Mouse (Mus musculus): ENCODE measurements around the gene Tram2. TPM values are rescaled to one million over a fixed set of nuclear protein-coding genes. Genes with fewer than 3 reads are reported as not detected.

Gene Tram2
- polyA plus RNA-seq, 1 experiment from 2014 or later: 3.5 TPM

DNA sequence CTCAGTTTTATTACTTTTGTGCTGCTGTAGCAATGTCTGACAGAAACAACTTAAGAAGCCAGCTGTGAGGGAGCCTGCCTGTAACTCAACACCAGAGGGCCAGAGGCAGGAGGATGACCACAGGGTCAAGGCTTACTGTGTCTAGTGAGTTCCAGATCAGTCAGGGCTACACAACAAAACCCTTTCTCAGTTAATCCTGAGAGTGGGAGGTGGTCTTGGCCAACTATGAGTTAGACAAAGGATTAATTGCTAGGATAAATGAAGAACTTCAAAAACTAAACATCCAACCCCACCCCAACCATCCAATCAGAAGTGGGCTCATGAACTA is 45.3 kb downstream of the Tram2 start:
- no peak for ATAC-seq (ENCODE audit: low FRiP score, low read depth)
- H3K4me3 ChIP-seq: no peak overlapping the region
- H3K9me3 ChIP-seq: no peaks in the 10 kb centered on the region
- no peak overlapping the region for H3K9ac ChIP-seq
- H3K36me3 ChIP-seq: no peaks in the 10 kb centered on the region
- no peaks in the 10 kb centered on the region for H3K4me1 ChIP-seq
- no peak overlapping the region for H3K27ac ChIP-seq
- H3K4me2 ChIP-seq (replicated peaks): no peak overlapping the region
- no peaks in the 10 kb centered on the region for H3K27me3 ChIP-seq (replicated peaks)

GRCm38 (mm10) chr1:21033065-21033791 is 45.8 kb downstream of the Tram2 start:
- ATAC-seq (ENCODE audit: low FRiP score, low read depth): no peak
- no peaks in the 10 kb centered on the region for H3K9me3 ChIP-seq
- H3K9ac ChIP-seq: no peak overlapping the region
- H3K4me1 ChIP-seq: no peaks in the 10 kb centered on the region
- H3K4me3 ChIP-seq: no peak overlapping the region
- no peak overlapping the region for H3K4me2 ChIP-seq (replicated peaks)
- 87% methylated on average over 11 of the region's 11 CpGs for whole genome bisulfite sequencing
- H3K27ac ChIP-seq: no peak overlapping the region
- H3K36me3 ChIP-seq: no peaks in the 10 kb centered on the region
- no peaks in the 10 kb centered on the region for H3K27me3 ChIP-seq (replicated peaks)

DNA sequence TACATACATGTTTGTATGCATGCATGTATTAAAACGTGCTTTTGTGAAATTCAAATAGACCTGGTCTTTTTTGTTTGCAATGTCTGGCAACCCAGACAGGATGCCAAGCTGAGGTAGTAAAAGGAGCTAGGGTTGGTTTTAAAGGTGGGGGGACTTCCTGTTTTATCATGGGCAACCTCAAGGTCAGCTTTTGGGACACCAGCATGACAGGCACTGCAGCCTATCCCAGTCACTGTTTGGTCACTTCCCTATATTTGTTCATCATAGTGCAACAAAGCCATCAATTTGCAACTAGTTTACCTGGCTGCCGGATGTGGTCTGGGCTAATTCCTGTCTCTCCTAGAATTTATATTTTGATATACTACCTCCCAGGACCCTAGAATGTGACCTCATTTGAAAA is 47.4 kb downstream of the Tram2 start:
- Histone ChIP-seq H3K36me3 (no peaks in the 10 kb centered on the region), H3K4me2 (replicated peaks) (no peak overlapping the region), H3K4me1 (no peaks in the 10 kb centered on the region), H3K27ac (no peak overlapping the region), H3K27me3 (replicated peaks) (no peaks in the 10 kb centered on the region), H3K4me3 (no peak overlapping the region), H3K9me3 (no peaks in the 10 kb centered on the region), H3K9ac (no peak overlapping the region)
- 89% methylated on average over 2 of the region's 2 CpGs for WGBS
- ATAC-seq (ENCODE audit: low FRiP score, low read depth): no peak

DNA sequence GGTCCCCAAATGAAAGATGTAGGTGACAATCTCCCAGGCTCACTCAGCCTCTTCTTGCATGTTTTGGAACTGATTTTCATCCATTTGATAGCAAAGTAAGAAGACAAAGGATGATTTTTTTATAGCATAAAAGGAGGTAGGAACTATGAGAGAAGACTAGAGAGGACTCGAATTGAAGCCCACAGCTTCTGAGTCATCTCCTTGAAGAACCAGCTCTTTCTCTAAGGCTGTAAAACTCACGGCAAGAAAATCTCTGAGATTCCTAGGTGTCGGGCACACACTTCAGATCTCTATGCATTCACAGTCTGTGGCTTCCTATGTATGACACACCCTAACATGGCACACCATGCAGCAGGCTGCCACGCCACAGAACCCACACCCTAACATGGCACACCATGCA is 50.0 kb downstream of the Tram2 start:
- H3K4me1 ChIP-seq: no peaks in the 10 kb centered on the region
- H3K27ac ChIP-seq: no peak overlapping the region
- H3K36me3 ChIP-seq: no peaks in the 10 kb centered on the region
- H3K4me2 ChIP-seq (replicated peaks): no peak overlapping the region
- ATAC-seq (ENCODE audit: low FRiP score, low read depth): no peak
- no peak overlapping the region for H3K4me3 ChIP-seq
- no peaks in the 10 kb centered on the region for H3K27me3 ChIP-seq (replicated peaks)
- no peak overlapping the region for H3K9ac ChIP-seq
- H3K9me3 ChIP-seq: no peaks in the 10 kb centered on the region
- 93% methylated on average over 4 of the region's 4 CpGs for WGBS

GRCm38 (mm10) chr1:21026534-21026933 is 52.5 kb downstream of the Tram2 start:
- 91% methylated on average over 7 of the region's 7 CpGs for WGBS
- no peaks in the 10 kb centered on the region for H3K9me3 ChIP-seq
- no peaks in the 10 kb centered on the region for H3K27me3 ChIP-seq (replicated peaks)
- no peak overlapping the region for H3K4me2 ChIP-seq (replicated peaks)
- no peak overlapping the region for H3K9ac ChIP-seq
- no peaks in the 10 kb centered on the region for H3K36me3 ChIP-seq
- no peak overlapping the region for H3K27ac ChIP-seq
- no peaks in the 10 kb centered on the region for H3K4me1 ChIP-seq
- H3K4me3 ChIP-seq: no peak overlapping the region
- no peak for ATAC-seq (ENCODE audit: low FRiP score, low read depth)

GRCm38 (mm10) chr1:21025203-21025602 is 53.8 kb downstream of the Tram2 start:
- Histone ChIP-seq H3K4me3 (no peak overlapping the region), H3K9ac (no peak overlapping the region), H3K4me1 (no peaks in the 10 kb centered on the region), H3K27ac (no peak overlapping the region), H3K27me3 (replicated peaks) (no peaks in the 10 kb centered on the region), H3K36me3 (no peaks in the 10 kb centered on the region), H3K9me3 (no peaks in the 10 kb centered on the region), H3K4me2 (replicated peaks) (no peak overlapping the region)
- WGBS: 88% methylated on average over 5 of the region's 5 CpGs
- ATAC-seq (ENCODE audit: low FRiP score, low read depth): no peak

DNA sequence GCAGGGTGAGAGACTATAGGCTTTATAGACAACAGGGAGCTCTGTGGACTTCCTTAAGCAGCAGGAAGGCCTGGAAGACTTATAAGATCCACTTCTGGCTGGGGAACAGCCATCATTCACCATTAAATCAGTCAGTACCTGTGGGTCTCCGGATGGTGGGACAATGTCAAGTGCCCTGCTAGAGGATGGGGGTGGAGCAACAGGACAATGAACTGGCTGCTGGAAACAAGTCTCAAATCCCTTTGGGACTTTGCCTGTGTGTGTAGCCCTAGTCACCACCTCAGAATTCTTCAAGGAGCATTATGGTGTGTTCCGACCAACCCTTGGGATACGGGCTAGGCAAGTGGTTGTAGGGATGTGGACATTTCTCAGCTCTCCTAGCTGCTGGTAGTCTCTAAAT is 55.9 kb downstream of the Tram2 start:
- H3K4me3 ChIP-seq: no peak overlapping the region
- H3K27me3 ChIP-seq (replicated peaks): no peaks in the 10 kb centered on the region
- no peak overlapping the region for H3K4me2 ChIP-seq (replicated peaks)
- no peaks in the 10 kb centered on the region for H3K4me1 ChIP-seq
- no peaks in the 10 kb centered on the region for H3K36me3 ChIP-seq
- no peak overlapping the region for H3K9ac ChIP-seq
- ATAC-seq (ENCODE audit: low FRiP score, low read depth): no peak
- no peak overlapping the region for H3K27ac ChIP-seq
- no peaks in the 10 kb centered on the region for H3K9me3 ChIP-seq
- 82% methylated on average over 3 of the region's 3 CpGs for WGBS

GRCm38 (mm10) chr1:21014463-21014862 is 64.6 kb downstream of the Tram2 start:
- ATAC-seq (ENCODE audit: low FRiP score, low read depth): no peak
- Histone ChIP-seq H3K4me3 (no peak overlapping the region), H3K27me3 (replicated peaks) (no peaks in the 10 kb centered on the region), H3K27ac (no peak overlapping the region), H3K9me3 (no peaks in the 10 kb centered on the region), H3K9ac (no peak overlapping the region), H3K4me1 (no peaks in the 10 kb centered on the region), H3K36me3 (0 out of 2 replicates have a peak, but pooled peaks cover 4% of the 10 kb centered on the region), H3K4me2 (replicated peaks) (no peak overlapping the region)
- 69% methylated on average over 8 of the region's 8 CpGs for WGBS

DNA sequence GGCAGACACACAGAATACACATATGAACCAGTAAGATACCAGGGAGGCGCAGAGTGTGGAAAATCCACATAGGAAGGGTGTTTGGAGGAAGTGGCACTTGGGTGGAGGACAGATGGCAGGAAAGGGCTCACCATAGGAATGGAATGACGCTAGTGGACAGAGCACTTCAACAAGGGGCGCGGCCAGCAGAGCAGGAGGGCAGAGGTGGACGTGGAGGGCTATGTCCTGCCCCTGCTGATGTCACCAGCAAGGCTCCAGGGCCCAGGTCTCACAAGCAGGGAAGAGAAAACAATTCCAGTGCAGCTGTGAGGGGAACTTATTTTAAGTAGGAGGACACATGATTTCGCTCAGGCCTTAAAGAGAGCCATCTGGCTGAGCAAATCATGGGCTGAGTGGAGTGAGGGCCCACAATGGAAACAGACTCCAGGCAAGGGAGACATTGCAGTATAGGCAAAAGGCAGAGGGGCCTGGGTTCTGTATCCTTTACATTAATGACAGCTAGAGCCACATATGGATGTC is 68.7 kb downstream of the Tram2 start:
- 0 out of 2 replicates have a peak, but pooled peaks cover 4% of the 10 kb centered on the region for H3K36me3 ChIP-seq
- WGBS: 77% methylated on average over 6 of the region's 6 CpGs
- no peaks in the 10 kb centered on the region for H3K27me3 ChIP-seq (replicated peaks)
- no peaks in the 10 kb centered on the region for H3K9me3 ChIP-seq
- no peak overlapping the region for H3K4me2 ChIP-seq (replicated peaks)
- H3K4me3 ChIP-seq: no peak overlapping the region
- no peak overlapping the region for H3K27ac ChIP-seq
- no peak for ATAC-seq (ENCODE audit: low FRiP score, low read depth)
- no peak overlapping the region for H3K9ac ChIP-seq
- no peaks in the 10 kb centered on the region for H3K4me1 ChIP-seq

- 0 out of 2 replicates have a peak, but pooled peaks cover 4% of the 10 kb centered on the region for H3K36me3 ChIP-seq
- no peak for ATAC-seq (ENCODE audit: low FRiP score, low read depth)
- H3K4me2 ChIP-seq (replicated peaks): no peak overlapping the region
- WGBS: 73% methylated on average over 4 of the region's 4 CpGs
- no peak overlapping the region for H3K27ac ChIP-seq
- no peaks in the 10 kb centered on the region for H3K27me3 ChIP-seq (replicated peaks)
- H3K9me3 ChIP-seq: no peaks in the 10 kb centered on the region
- no peak overlapping the region for H3K9ac ChIP-seq
- H3K4me3 ChIP-seq: no peak overlapping the region
- H3K4me1 ChIP-seq: no peaks in the 10 kb centered on the region
Measured at GRCm38 (mm10) chr1:21008891-21009290, 70.1 kb downstream of the Tram2 start.

DNA sequence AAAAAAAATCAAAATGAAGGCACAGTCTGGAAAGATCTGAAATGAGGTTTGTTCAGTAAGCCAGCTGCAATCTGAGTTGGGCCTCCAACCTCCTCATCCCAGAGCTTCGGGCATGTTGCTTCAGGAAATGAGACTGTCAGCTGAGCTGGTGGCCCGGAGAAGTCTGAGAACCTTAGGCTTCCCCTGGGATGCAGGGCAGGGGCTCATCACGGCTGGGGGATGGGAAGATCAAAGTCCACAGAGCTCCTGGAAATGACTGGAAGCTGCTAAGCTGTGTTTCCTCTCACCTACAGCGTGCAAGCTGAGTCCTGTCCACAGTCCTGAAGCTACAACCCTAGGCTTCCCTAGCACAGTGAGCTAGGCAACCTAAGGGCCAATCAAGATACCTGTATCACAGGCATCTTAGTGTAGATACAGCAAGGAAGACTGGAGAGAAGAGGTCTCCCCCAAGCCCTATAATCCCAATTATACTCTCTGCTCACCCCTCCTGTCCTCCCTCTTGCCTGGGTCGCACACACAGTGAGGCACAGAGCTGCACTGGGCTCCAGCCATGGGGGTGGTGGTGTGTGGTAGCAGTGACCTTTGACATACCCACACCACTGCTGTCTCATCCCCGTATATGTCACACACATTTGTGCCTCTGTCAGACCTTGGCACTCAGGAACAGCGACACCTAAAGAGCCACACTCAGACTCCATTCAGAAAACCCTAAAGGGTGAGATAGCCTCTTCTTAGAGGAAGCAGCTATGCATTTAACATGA is 70.9 kb downstream of the Tram2 start:
- no peak overlapping the region for H3K27ac ChIP-seq
- H3K4me2 ChIP-seq (replicated peaks): no peak overlapping the region
- H3K9ac ChIP-seq: no peak overlapping the region
- WGBS: 81% methylated on average over 7 of the region's 7 CpGs
- H3K36me3 ChIP-seq: 0 out of 2 replicates have a peak, but pooled peaks cover 9% of the 10 kb centered on the region
- no peak for ATAC-seq (ENCODE audit: low FRiP score, low read depth)
- no peak overlapping the region for H3K4me3 ChIP-seq
- no peaks in the 10 kb centered on the region for H3K9me3 ChIP-seq
- no peaks in the 10 kb centered on the region for H3K4me1 ChIP-seq
- H3K27me3 ChIP-seq (replicated peaks): no peaks in the 10 kb centered on the region

- H3K9ac ChIP-seq: no peak overlapping the region
- no peak overlapping the region for H3K27ac ChIP-seq
- H3K4me3 ChIP-seq: no peak overlapping the region
- no peaks in the 10 kb centered on the region for H3K9me3 ChIP-seq
- H3K36me3 ChIP-seq: peaks cover 18% of the 10 kb centered on the region; the same call in 1 of the 2 replicates
- no peak overlapping the region for H3K4me2 ChIP-seq (replicated peaks)
- no peak for ATAC-seq (ENCODE audit: low FRiP score, low read depth)
- H3K4me1 ChIP-seq: no peaks in the 10 kb centered on the region
- WGBS: 93% methylated on average over 5 of the region's 5 CpGs
- H3K27me3 ChIP-seq (replicated peaks): no peaks in the 10 kb centered on the region
Measured at GRCm38 (mm10) chr1:21006775-21007174, 72.3 kb downstream of the Tram2 start.

All from neural tube, embryonic 12.5 days (tissue).